Comparison of ENCODE assay signal across 10 mouse cellular contexts in the genomic region with DNA sequence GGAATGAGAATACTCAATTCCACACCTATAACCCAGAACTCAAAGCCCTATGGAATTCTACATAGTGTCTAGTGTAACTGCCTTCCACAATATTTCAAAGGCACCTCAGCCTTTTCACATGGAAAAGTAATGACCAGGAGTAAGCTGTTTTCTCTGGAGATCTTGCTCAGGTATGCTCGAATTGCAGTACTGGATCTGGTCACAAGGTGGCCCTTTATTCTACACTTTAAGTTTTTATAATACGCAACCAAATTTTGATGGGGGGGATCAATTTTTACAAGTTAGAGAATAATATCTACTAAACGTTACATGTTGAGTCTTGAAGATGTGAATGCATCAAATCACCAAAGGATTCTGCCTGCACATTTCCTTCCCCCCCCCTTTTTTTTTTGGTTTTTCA. TPM values are rescaled to one million over a fixed set of nuclear protein-coding genes. Genes with fewer than 3 reads are reported as not detected.
DNase-seq lines count a peak whose midpoint lies in the region; ATAC-seq and TF ChIP-seq lines count a peak whose summit lies in the region.
"Had no signal": no experiment of that assay in that cellular context is flagged by ENCODE, and none has a peak within 500 bp of the region (broad histone marks: within the 10 kb centered on the region; RNA-seq: fewer than 3 reads in every experiment).

No protein-coding gene starts in this region.

- ATAC-seq in hindbrain, embryonic 11.5 days (ENCODE audit: low FRiP score), result no peak

- no peaks in the 10 kb centered on the region for H3K9me3 ChIP-seq in hindbrain, embryonic 11.5 days (ENCODE audit: control insufficient read depth, low read length)
- no peaks in the 10 kb centered on the region for H3K9me3 ChIP-seq in hindbrain, embryonic 10.5 days
- H3K9me3 ChIP-seq: midbrain, embryonic 12.5 days had no signal

- H3K4me3 ChIP-seq in hindbrain, embryonic 11.5 days (ENCODE audit: low read depth, low read length), result no peak overlapping the region
- H3K4me3 ChIP-seq in hindbrain, embryonic 10.5 days, result no peak overlapping the region
- no peak overlapping the region for H3K4me3 ChIP-seq in thymus, adult 2 months (ENCODE audit: control insufficient read depth, insufficient read depth, low read length)
- H3K4me3 ChIP-seq: midbrain, embryonic 12.5 days had no signal

- no peak overlapping the region for H3K4me2 ChIP-seq in hindbrain, embryonic 11.5 days (replicated peaks; ENCODE audit: low read depth, low read length)
- H3K4me2 ChIP-seq: midbrain, embryonic 12.5 days had no signal

- H3K27ac ChIP-seq in hindbrain, embryonic 11.5 days (ENCODE audit: low read depth, low read length), result no peak overlapping the region
- no peak overlapping the region for H3K27ac ChIP-seq in hindbrain, embryonic 10.5 days
- H3K27ac ChIP-seq in thymus, adult 2 months (ENCODE audit: control insufficient read depth, insufficient read depth, low read length), result no peak overlapping the region
- H3K27ac ChIP-seq: midbrain, embryonic 12.5 days had no signal

- peak; percentile 43 for DNase-seq in hindbrain, embryonic 11.5 days (ENCODE audit: low spot score)
- no peak for DNase-seq in hindbrain, embryonic 10.5 days (ENCODE audit: low spot score)
- DNase-seq in thymus, adult 2 months, result peak; percentile 28
- no peak for DNase-seq in thymus, adult 18-20 months
- DNase-seq in brain, embryonic 14.5 days (ENCODE audit: low read depth), result peak; percentile 61
- DNase-seq in kidney, postnatal 4 days, result peak; percentile 54 to 60
- peak; percentile 33 for DNase-seq in thymus, postnatal 14 days
- no peak for DNase-seq in yolk sac, embryonic 10.5 days (ENCODE audit: low spot score)

- TF ChIP-seq POLR2A in thymus, adult 2 months (IDR thresholded peaks at IDR 0.05; ENCODE audit: control insufficient read depth, extremely low read depth, insufficient read depth, low read length, poor library complexity), result no peak
- TF ChIP-seq POLR2A in brain, embryonic 14.5 days (IDR thresholded peaks at IDR 0.05; ENCODE audit: borderline replicate concordance, extremely low read depth, insufficient read depth, insufficient read length, poor library complexity, severe bottlenecking), result no peak

- no peak overlapping the region for H3K9ac ChIP-seq in hindbrain, embryonic 11.5 days (ENCODE audit: low read depth, low read length)
- H3K9ac ChIP-seq: midbrain, embryonic 12.5 days had no signal

- no peak for TF ChIP-seq CTCF in thymus, adult 2 months (IDR thresholded peaks at IDR 0.05; ENCODE audit: borderline replicate concordance, control insufficient read depth, extremely low read depth, insufficient read depth, low read length, poor library complexity)
- TF ChIP-seq CTCF in brain, embryonic 14.5 days (IDR thresholded peaks at IDR 0.05; ENCODE audit: borderline replicate concordance, extremely low read depth, insufficient read depth, insufficient read length), result peak; percentile 39; the same call in 1 of the 2 replicates

- H3K27me3 ChIP-seq in hindbrain, embryonic 11.5 days (ENCODE audit: control insufficient read depth, insufficient read depth, low read length), result no peaks in the 10 kb centered on the region
- H3K27me3 ChIP-seq in hindbrain, embryonic 10.5 days (ENCODE audit: insufficient read depth, poor library complexity, severe bottlenecking), result no peaks in the 10 kb centered on the region
- no peaks in the 10 kb centered on the region for H3K27me3 ChIP-seq in thymus, adult 2 months (ENCODE audit: control insufficient read depth, insufficient read depth, low read length)
- H3K27me3 ChIP-seq: midbrain, embryonic 12.5 days had no signal

- no peaks in the 10 kb centered on the region for H3K4me1 ChIP-seq in hindbrain, embryonic 11.5 days (replicated peaks; ENCODE audit: control insufficient read depth, insufficient read depth, low read length)
- H3K4me1 ChIP-seq in hindbrain, embryonic 10.5 days (replicated peaks), result no peaks in the 10 kb centered on the region
- H3K4me1 ChIP-seq in thymus, adult 2 months (replicated peaks; ENCODE audit: control insufficient read depth, insufficient read depth, low read length), result no peaks in the 10 kb centered on the region
- H3K4me1 ChIP-seq: midbrain, embryonic 12.5 days had no signal

- WGBS in hindbrain, embryonic 11.5 days, result 46% methylated on average over 3 of the region's 3 CpGs
- WGBS in hindbrain, embryonic 10.5 days, result 59% methylated on average over 3 of the region's 3 CpGs
- 31% methylated on average over 3 of the region's 3 CpGs for WGBS in thymus, adult 2 months

- H3K36me3 ChIP-seq in hindbrain, embryonic 11.5 days (ENCODE audit: control insufficient read depth, insufficient read depth, low read length), result no peaks in the 10 kb centered on the region
- H3K36me3 ChIP-seq in hindbrain, embryonic 10.5 days, result no peaks in the 10 kb centered on the region
- no peaks in the 10 kb centered on the region for H3K36me3 ChIP-seq in thymus, adult 2 months (ENCODE audit: control insufficient read depth, insufficient read depth, low read length)
- H3K36me3 ChIP-seq: midbrain, embryonic 12.5 days had no signal

RNA-seq across cellular contexts. Expression of gene Tceal9, which starts 6.8 kb away (rescaled TPM):
- polyA plus RNA-seq in hindbrain, embryonic 11.5 days (2014; fragmentation: Nextera tagmentation; extraction: Ambion mirVana), result 460 and 466 TPM in 2 replicates
- polyA plus RNA-seq in hindbrain, embryonic 10.5 days (2016; fragmentation: Nextera tagmentation; extraction: Ambion mirVana), result 356 and 368 TPM in 2 replicates
- polyA plus RNA-seq in thymus, adult 2 months (2012; rRNA removed), result 4.6 and 7.7 TPM in 2 replicates
- 194 and 222 TPM in 2 replicates for polyA plus RNA-seq in brain, embryonic 14.5 days (2012; rRNA removed)

RNA-seq across cellular contexts. Expression of gene Bex1, which starts 22.8 kb away (rescaled TPM):
- 99.1 and 107 TPM in 2 replicates for polyA plus RNA-seq in hindbrain, embryonic 11.5 days (2014; fragmentation: Nextera tagmentation; extraction: Ambion mirVana)
- 127 and 147 TPM in 2 replicates for polyA plus RNA-seq in hindbrain, embryonic 10.5 days (2016; fragmentation: Nextera tagmentation; extraction: Ambion mirVana)
- 1.5 and 2.1 TPM in 2 replicates for polyA plus RNA-seq in thymus, adult 2 months (2012; rRNA removed)
- 157 and 187 TPM in 2 replicates for polyA plus RNA-seq in brain, embryonic 14.5 days (2012; rRNA removed)

RNA-seq across cellular contexts. Expression of gene Tceal7, which starts 23.5 kb away (rescaled TPM):
- polyA plus RNA-seq in hindbrain, embryonic 11.5 days (2014; fragmentation: Nextera tagmentation; extraction: Ambion mirVana), result 0.82 and 1.3 TPM in 2 replicates
- polyA plus RNA-seq in hindbrain, embryonic 10.5 days (2016; fragmentation: Nextera tagmentation; extraction: Ambion mirVana), result 0.37 and 1.00 TPM in 2 replicates
- polyA plus RNA-seq in thymus, adult 2 months (2012; rRNA removed), result not detected in 2 replicates
- polyA plus RNA-seq in brain, embryonic 14.5 days (2012; rRNA removed), result 1.3 and 1.5 TPM in 2 replicates
- polyA plus RNA-seq: testis, adult 2 months had no signal

RNA-seq across cellular contexts. Expression of gene Bex3, which starts 31.9 kb away (rescaled TPM):
- 733 and 747 TPM in 2 replicates for polyA plus RNA-seq in hindbrain, embryonic 11.5 days (2014; fragmentation: Nextera tagmentation; extraction: Ambion mirVana)
- 678 and 708 TPM in 2 replicates for polyA plus RNA-seq in hindbrain, embryonic 10.5 days (2016; fragmentation: Nextera tagmentation; extraction: Ambion mirVana)
- 46.3 and 55.0 TPM in 2 replicates for polyA plus RNA-seq in thymus, adult 2 months (2012; rRNA removed)
- 619 and 631 TPM in 2 replicates for polyA plus RNA-seq in brain, embryonic 14.5 days (2012; rRNA removed)

RNA-seq across cellular contexts. Expression of gene Tceal5, which starts 34.4 kb away (rescaled TPM):
- polyA plus RNA-seq in hindbrain, embryonic 11.5 days (2014; fragmentation: Nextera tagmentation; extraction: Ambion mirVana), result 2.6 TPM in 2 replicates
- polyA plus RNA-seq in hindbrain, embryonic 10.5 days (2016; fragmentation: Nextera tagmentation; extraction: Ambion mirVana), result 4.3 and 4.4 TPM in 2 replicates
- polyA plus RNA-seq in thymus, adult 2 months (2012; rRNA removed), result 0.12 TPM in 1 of 2 replicates, not detected in the other
- 17.9 and 34.9 TPM in 2 replicates for polyA plus RNA-seq in brain, embryonic 14.5 days (2012; rRNA removed)
- polyA plus RNA-seq: testis, adult 2 months had no signal

Comparison
In these comparisons a context has a peak if more than half of its experiments do, and no peak if none do; other contexts are left out.
1. DNase-seq: peak in hindbrain, embryonic 11.5 days (single experiment), thymus, adult 2 months (single experiment), brain, embryonic 14.5 days (single experiment), kidney, postnatal 4 days (2 of 2) and thymus, postnatal 14 days (single experiment); none in hindbrain, embryonic 10.5 days (single experiment), thymus, adult 18-20 months (0 of 2) and yolk sac, embryonic 10.5 days (single experiment).
2. RNA of gene Tceal9, which starts 6.8 kb away (polyA plus RNA-seq): 460 to 466 TPM in hindbrain, embryonic 11.5 days, 356 to 368 TPM in hindbrain, embryonic 10.5 days and 194 to 222 TPM in brain, embryonic 14.5 days; 4.6 to 7.7 TPM in thymus, adult 2 months; every median in the first group is over 10 times any median in the second.
3. RNA of gene Bex1, which starts 22.8 kb away (polyA plus RNA-seq): 157 to 187 TPM in brain, embryonic 14.5 days, 127 to 147 TPM in hindbrain, embryonic 10.5 days and 99.1 to 107 TPM in hindbrain, embryonic 11.5 days; 1.5 to 2.1 TPM in thymus, adult 2 months; every median in the first group is over 10 times any median in the second.